Mouse (Mus musculus): Measurements from ENCODE around the gene March8.

The March8 gene

GRCm38 (mm10) chr6:116406680-116407079, 68.9 kb downstream of the March8 start:
- DNase-seq (ENCODE audit: extremely low spot score, low read depth, low spot score) = no peak

DNA sequence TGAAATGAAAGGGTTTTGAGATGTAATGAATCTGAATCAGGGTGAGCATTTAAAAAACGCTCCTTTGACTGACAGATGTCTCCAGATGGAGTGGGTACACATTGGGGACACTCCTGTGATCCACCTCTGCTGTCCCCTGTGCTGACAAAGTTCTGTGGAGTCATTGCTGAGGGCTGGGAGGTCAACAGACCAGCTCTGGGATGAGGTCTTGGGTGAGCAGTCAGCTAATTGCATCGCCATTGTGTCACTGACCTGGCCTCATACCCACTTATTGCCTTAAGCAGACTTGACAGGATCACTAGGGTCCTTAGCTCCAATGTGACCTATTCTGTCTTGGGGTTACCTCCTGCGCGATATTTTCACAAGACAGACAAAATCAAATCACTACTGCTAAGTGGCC, 69.4 kb downstream of the March8 start:
- no peak for DNase-seq (ENCODE audit: extremely low spot score, low read depth, low spot score)

DNA sequence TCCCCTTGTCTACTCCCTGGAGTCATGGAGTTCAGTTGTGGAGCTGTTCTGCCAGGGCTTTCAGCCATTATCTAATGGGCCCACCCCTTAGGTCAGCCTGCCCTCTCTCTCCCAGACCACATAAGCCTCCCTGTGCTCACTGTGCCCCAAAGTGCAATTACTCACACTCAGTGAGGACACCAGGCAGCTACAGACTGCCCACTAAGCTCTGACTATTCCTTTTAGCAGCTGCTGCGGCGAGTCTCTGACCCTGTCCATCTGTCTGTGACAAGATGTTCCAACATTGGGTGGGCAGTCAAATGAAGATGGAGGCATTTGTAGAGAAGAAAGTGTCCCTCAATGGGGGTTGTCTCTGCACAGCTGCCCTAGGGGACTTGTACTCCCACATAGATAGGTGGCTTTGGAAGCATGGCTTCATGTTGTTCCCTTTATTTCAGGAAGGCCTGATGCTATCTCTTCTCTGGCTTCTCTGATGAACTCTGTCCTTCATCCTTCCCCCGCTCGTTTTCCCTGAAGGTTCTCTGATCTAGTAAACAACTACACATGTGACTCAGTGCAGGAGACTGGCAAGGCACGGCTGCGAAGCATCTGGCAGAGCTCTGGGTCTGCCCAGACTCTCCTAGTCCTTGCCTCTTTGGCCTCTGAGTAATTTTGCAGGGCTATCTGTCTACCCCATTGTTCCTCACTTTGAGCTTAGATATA, 70.3 kb downstream of the March8 start:
- no peak for DNase-seq (ENCODE audit: extremely low spot score, low read depth, low spot score)

- DNase-seq (ENCODE audit: extremely low spot score, low read depth, low spot score) = no peak
Measured at GRCm38 (mm10) chr6:116410436-116410835, 72.6 kb downstream of the March8 start.

- no peak for DNase-seq (ENCODE audit: extremely low spot score, low read depth, low spot score)
Measured at GRCm38 (mm10) chr6:116411716-116412115, 73.9 kb downstream of the March8 start.

GRCm38 (mm10) chr6:116412546-116413325, 74.9 kb downstream of the March8 start:
- no peak for DNase-seq (ENCODE audit: extremely low spot score, low read depth, low spot score)

DNA sequence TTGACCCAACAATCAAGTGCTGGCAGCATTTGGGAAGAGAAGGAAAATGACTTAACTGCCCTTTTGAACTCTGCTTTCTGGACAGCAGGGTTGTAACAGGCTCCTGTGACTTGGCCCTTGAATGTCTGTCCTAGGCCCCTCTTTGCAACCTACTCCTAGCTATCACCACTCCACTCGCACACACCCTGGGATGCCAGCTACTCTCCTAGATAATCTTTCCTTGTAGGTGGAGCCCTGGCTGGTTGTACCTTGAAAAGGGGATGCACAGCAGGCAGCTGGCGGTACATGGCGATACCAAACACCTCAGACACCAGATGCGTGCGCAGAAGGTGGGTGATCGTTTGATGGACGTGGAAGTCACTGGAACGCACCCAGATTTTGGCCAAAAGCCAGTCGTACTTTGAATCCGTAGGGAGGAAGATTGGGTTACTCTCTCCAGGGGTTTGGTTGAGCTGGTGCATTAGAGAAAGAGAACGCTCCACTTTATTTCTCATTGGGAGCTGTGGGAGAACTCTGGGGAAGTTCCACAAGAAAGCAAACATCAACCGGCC, 77.4 kb downstream of the March8 start:
- DNase-seq (ENCODE audit: extremely low spot score, low read depth, low spot score) = no peak

DNA sequence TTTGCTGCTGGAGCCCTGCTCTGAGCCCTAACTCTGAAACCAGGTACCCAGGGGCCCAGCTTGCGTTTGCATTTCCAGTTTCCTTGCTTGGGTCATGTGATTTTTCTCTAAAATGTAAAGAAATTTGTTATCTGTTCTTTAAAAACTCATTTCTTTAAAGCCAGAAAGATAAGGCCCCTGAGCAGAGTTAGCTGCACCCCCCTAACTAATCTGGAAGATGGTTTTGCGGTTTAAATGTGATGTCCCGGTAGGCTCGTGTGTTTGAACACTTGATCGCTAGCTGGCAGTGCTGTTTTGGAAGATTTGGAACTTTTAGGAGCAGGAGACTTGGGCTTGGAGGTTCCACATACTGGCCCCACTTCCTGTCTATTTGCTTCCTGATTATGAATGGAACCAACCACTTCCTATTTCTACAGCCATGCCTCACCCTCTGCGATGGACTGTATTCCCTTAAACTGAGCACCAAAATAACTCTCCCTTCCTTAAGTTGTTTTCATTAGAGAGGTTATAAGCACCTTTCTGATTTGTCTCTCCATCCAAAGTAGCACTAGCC, 78.3 kb downstream of the March8 start:
- no peak for DNase-seq (ENCODE audit: extremely low spot score, low read depth, low spot score)

- DNase-seq (ENCODE audit: extremely low spot score, low read depth, low spot score) = no peak
Measured at GRCm38 (mm10) chr6:116417518-116418315, 79.9 kb downstream of the March8 start.

GRCm38 (mm10) chr6:116418487-116418886, 80.7 kb downstream of the March8 start:
- DNase-seq (ENCODE audit: extremely low spot score, low read depth, low spot score) = no peak

- no peak for DNase-seq (ENCODE audit: extremely low spot score, low read depth, low spot score)
Measured at GRCm38 (mm10) chr6:116419699-116420098, 81.9 kb downstream of the March8 start.

GRCm38 (mm10) chr6:116420271-116420670, 82.4 kb downstream of the March8 start:
- no peak for DNase-seq (ENCODE audit: extremely low spot score, low read depth, low spot score)

DNA sequence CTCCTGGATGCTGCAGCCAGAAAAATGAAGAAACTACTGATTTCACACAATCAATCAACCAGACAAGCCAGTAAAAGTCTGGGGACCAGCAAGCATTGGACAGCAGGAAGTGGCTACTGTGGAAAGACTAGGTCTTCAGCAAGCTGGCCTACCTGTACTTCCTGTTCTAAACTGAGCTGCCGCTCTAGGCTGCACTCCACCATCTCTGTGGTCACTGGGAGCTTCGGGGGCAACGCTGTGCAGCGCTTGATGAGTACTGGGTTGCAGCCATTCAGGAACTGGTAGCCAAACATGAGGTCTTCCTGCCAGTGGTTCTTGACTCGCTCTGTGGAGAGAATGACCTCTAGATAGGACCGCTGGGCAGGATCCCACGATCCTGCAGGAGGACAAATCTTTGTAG, 85.2 kb downstream of the March8 start:
- DNase-seq (ENCODE audit: extremely low spot score, low read depth, low spot score) = no peak

- no peak for DNase-seq (ENCODE audit: extremely low spot score, low read depth, low spot score)
Measured at GRCm38 (mm10) chr6:116423664-116424063, 85.8 kb downstream of the March8 start.

DNA sequence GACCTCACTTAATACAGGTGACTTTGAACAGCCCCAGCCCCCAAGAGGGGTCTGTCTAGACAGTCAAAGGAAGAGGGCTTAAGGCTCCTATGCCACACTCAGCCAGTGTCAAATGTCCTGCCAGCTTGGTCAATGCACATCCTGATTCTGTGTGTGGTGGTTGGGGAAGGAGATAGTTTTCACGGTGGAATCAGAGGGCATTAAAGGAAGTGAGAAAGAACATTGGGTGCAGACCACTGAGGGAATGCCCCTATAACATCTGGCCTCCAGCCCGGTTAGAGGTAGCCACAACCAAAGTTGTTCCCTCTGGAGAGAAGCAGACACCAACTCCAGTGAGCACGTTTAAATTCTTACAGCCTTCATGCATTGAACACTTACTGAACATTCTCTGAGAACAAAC, 89.7 kb downstream of the March8 start:
- no peak for DNase-seq (ENCODE audit: extremely low spot score, low read depth, low spot score)

DNA sequence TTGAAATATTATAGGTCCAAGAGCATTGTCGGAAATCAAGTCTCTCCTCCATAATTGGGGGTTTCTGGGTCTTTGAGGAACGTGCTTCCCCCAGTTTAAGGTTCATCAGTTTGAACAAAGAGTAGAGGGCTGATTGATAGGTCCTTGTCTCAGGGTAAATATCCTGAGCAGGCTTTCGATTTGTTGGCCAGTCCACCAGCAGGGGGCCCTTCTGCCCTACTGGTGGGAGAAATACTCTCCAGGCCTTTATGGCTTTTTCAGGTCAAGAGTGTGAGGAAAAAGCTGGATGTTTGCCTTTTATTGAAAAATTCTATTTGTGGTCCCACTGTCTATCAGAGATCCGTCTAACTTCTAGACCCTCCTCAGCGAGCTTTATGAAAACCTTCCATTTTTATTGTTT, 90.5 kb downstream of the March8 start:
- no peak for DNase-seq (ENCODE audit: extremely low spot score, low read depth, low spot score)

- DNase-seq (ENCODE audit: extremely low spot score, low read depth, low spot score) = no peak
Measured at GRCm38 (mm10) chr6:116438864-116439263, 101.0 kb downstream of the March8 start.

DNA sequence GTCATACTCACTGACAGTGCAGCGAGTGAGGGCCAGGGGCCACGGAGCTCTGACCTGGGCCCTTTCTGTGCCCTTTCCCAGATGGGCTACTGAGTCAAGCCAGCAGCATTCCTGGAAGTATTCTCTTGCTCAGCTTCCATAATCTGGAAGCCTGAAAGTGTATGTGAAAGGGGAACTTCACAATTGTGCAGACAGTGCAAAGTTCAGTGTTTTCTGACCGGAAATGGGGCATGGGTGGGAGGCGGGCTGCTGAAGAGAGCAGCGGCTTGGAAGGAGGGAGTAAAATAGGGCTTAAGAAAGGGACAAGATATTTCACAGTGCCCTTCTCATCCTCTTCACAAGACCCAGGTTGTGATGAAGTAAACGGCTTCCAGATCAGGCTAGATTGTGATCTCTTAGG, 101.7 kb downstream of the March8 start:
- no peak for DNase-seq (ENCODE audit: extremely low spot score, low read depth, low spot score)

DNA sequence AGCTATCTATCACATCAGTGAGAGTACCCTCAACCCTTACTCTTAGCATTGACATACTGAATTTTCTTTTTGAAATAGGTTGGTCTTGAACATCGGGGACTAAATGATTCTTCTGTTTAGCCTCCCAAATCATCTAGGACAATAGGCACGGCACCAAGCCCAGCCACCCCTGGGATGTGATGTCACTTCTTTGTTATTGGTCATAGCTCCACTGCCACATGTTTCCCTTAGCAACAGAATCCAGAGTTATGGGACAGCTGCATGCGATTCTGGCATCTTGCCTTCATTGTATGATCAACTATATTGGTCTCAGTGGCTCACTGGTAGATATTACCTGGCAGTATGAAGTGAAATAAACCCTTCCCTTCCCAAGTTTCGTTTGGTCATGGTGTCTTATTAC, 102.6 kb downstream of the March8 start:
- no peak for DNase-seq (ENCODE audit: extremely low spot score, low read depth, low spot score)

GRCm38 (mm10) chr6:116440849-116441248, 103.0 kb downstream of the March8 start:
- no peak for DNase-seq (ENCODE audit: extremely low spot score, low read depth, low spot score)

GRCm38 (mm10) chr6:116455781-116456180, 118.0 kb downstream of the March8 start:
- no peak for DNase-seq (ENCODE audit: extremely low spot score, low read depth, low spot score)
